Mouse (Mus musculus) retina, adult 2 months (tissue): ENCODE measurements around the gene Aim2.
"Not testable (repeated sequence)": the region's sequence is repeated elsewhere in the genome, so short reads cannot be mapped to it uniquely, and the experiment has no call there.

ENCODE experiments used
- DNase-seq: peaks from one replicate; pipeline ENCODE4 v3.0.0-alpha.2; 2012; ENCODE audit warnings: low read depth, low spot score

The Aim2 gene

GRCm38 (mm10) chr1:173350372-173350957 is at the start of gene Aim2:
Gene Aim2 (plus strand): TSS chr1:173350879.
- no peak for DNase-seq

GRCm38 (mm10) chr1:173302795-173303194 is 47.9 kb upstream of the Aim2 start:
- DNase-seq, result not testable (repeated sequence)

GRCm38 (mm10) chr1:173313535-173314050 is 37.1 kb upstream of the Aim2 start:
- DNase-seq, result not testable (repeated sequence)

GRCm38 (mm10) chr1:173315725-173316124 is 35.0 kb upstream of the Aim2 start:
- no peak for DNase-seq

- no peak for DNase-seq
These were observed 32.7 kb upstream of the Aim2 start for GRCm38 (mm10) chr1:173317925-173318477.

GRCm38 (mm10) chr1:173321593-173322248 is 29.0 kb upstream of the Aim2 start:
- no peak for DNase-seq

GRCm38 (mm10) chr1:173322249-173322627 is 28.4 kb upstream of the Aim2 start:
- no peak for DNase-seq

- no peak for DNase-seq
These were observed 26.7 kb upstream of the Aim2 start for GRCm38 (mm10) chr1:173323839-173324585.

- DNase-seq, result no peak
These were observed 25.7 kb upstream of the Aim2 start for GRCm38 (mm10) chr1:173324961-173325360.

- no peak for DNase-seq
These were observed 25.3 kb upstream of the Aim2 start for GRCm38 (mm10) chr1:173325395-173325794.

GRCm38 (mm10) chr1:173326552-173326951 is 24.1 kb upstream of the Aim2 start:
- DNase-seq, result no peak

- no peak for DNase-seq
These were observed 22.2 kb upstream of the Aim2 start for GRCm38 (mm10) chr1:173328446-173328845.

GRCm38 (mm10) chr1:173329185-173329584 is 21.5 kb upstream of the Aim2 start:
- DNase-seq, result no peak

- DNase-seq, result no peak
These were observed 20.9 kb upstream of the Aim2 start for GRCm38 (mm10) chr1:173329743-173330142.

- no peak for DNase-seq
These were observed 18.3 kb upstream of the Aim2 start for GRCm38 (mm10) chr1:173332418-173332817.

GRCm38 (mm10) chr1:173333312-173334253 is 17.1 kb upstream of the Aim2 start, which contains the start of gene Ackr1:
Gene Ackr1 (minus strand): TSS chr1:173333750.
- DNase-seq, result no peak

GRCm38 (mm10) chr1:173335903-173336302 is 14.8 kb upstream of the Aim2 start:
- no peak for DNase-seq

GRCm38 (mm10) chr1:173337008-173337407 is 13.7 kb upstream of the Aim2 start:
- no peak for DNase-seq

- DNase-seq, result peak; percentile 57
These were observed 11.1 kb upstream of the Aim2 start for GRCm38 (mm10) chr1:173339543-173339942.

- DNase-seq, result no peak
These were observed 8.3 kb upstream of the Aim2 start for GRCm38 (mm10) chr1:173342425-173342824.

- no peak for DNase-seq
These were observed 6.7 kb upstream of the Aim2 start for GRCm38 (mm10) chr1:173343934-173344333.
